Mouse (Mus musculus): Measurements from ENCODE around the gene Pum2. TPM values are rescaled to one million over a fixed set of nuclear protein-coding genes. Genes with fewer than 3 reads are reported as not detected.

Gene Pum2
- total and polyA plus RNA-seq, 3 experiments = 62.9 to 140 (median 87.8) TPM

GRCm38 (mm10) chr12:8669421-8669820 lies 4.5 kb upstream of the Pum2 start:
- Histone ChIP-seq H3K9me3 (replicated peaks; ENCODE audit: insufficient read depth, low read length) (no peaks in the 10 kb centered on the region), H3K4me1 (ENCODE audit: control insufficient read depth in 1 of 2, insufficient read depth in 2 of 2, low read length in 2 of 2) (peaks cover 0 to 9% of the 10 kb centered on the region in 2 experiments; a peak in 2 of 4 replicates), H3K4me3 (ENCODE audit: control insufficient read depth in 1 of 2, insufficient read depth in 1 of 2, low read depth in 2 of 2, low read length in 2 of 2) (no peak overlapping the region), H3K27me3 (ENCODE audit: control insufficient read depth in 1 of 2, insufficient read depth in 2 of 2, low read length in 2 of 2) (no peaks in the 10 kb centered on the region), H3K9ac (ENCODE audit: control insufficient read depth, low read depth, low read length, poor library complexity, severe bottlenecking) (no peak overlapping the region), H3K27ac (ENCODE audit: control insufficient read depth, low read depth, low read length) (no peak overlapping the region), H3K36me3 (ENCODE audit: control insufficient read depth in 1 of 2, insufficient read depth in 2 of 2, low read length in 2 of 2) (peaks cover 0 to 5% of the 10 kb centered on the region in 2 experiments; a peak in 2 of 4 replicates), H3K79me2 (ENCODE audit: control insufficient read depth, insufficient read depth, low read length, poor library complexity) (peaks cover 7% of the 10 kb centered on the region)
- no peak for DNase-seq (ENCODE audit: low read depth, low spot score)
- no peak for TF ChIP-seq HCFC1 (IDR thresholded peaks at IDR 0.05; ENCODE audit: low read depth, low read length)
- TF ChIP-seq ETS1 (IDR thresholded peaks at IDR 0.05; ENCODE audit: low read depth, low read length) = no peak
- TF ChIP-seq E2F4 (IDR thresholded peaks at IDR 0.05; ENCODE audit: borderline replicate concordance, low read depth, low read length) = no peak
- TF ChIP-seq TCF12 (IDR thresholded peaks at IDR 0.05; ENCODE audit: low read depth, low read length) = no peak
- TF ChIP-seq JUND (IDR thresholded peaks at IDR 0.05; ENCODE audit: low read depth, low read length) = no peak
- no peak for TF ChIP-seq NELFE (IDR thresholded peaks at IDR 0.05; ENCODE audit: low read depth, low read length)
- no peak for TF ChIP-seq MAFK (IDR thresholded peaks at IDR 0.05; ENCODE audit: borderline replicate concordance, low read depth, low read length)

GRCm38 (mm10) chr12:8669846-8670245 lies 4.1 kb upstream of the Pum2 start:
- Histone ChIP-seq H3K9ac (ENCODE audit: control insufficient read depth, low read depth, low read length, poor library complexity, severe bottlenecking) (no peak overlapping the region), H3K4me3 (ENCODE audit: control insufficient read depth in 1 of 2, insufficient read depth in 1 of 2, low read depth in 2 of 2, low read length in 2 of 2) (no peak overlapping the region), H3K79me2 (ENCODE audit: control insufficient read depth, insufficient read depth, low read length, poor library complexity) (peaks cover 11% of the 10 kb centered on the region), H3K4me1 (ENCODE audit: control insufficient read depth in 1 of 2, insufficient read depth in 2 of 2, low read length in 2 of 2) (peaks cover 0 to 9% of the 10 kb centered on the region in 2 experiments; a peak in 2 of 4 replicates), H3K36me3 (ENCODE audit: control insufficient read depth in 1 of 2, insufficient read depth in 2 of 2, low read length in 2 of 2) (peaks cover 0 to 5% of the 10 kb centered on the region in 2 experiments; a peak in 2 of 4 replicates), H3K27me3 (ENCODE audit: control insufficient read depth in 1 of 2, insufficient read depth in 2 of 2, low read length in 2 of 2) (no peaks in the 10 kb centered on the region), H3K9me3 (replicated peaks; ENCODE audit: insufficient read depth, low read length) (no peaks in the 10 kb centered on the region), H3K27ac (ENCODE audit: control insufficient read depth, low read depth, low read length) (no peak overlapping the region)
- no peak for TF ChIP-seq KAT2A (conservative IDR thresholded peaks at IDR 0.05; ENCODE audit: low read depth, low read length)
- no peak for TF ChIP-seq ZC3H11A (IDR thresholded peaks at IDR 0.05; ENCODE audit: low read depth, low read length)
- no peak for TF ChIP-seq UBTF (IDR thresholded peaks at IDR 0.05; ENCODE audit: borderline replicate concordance, insufficient read depth, low read depth, low read length)
- no peak for TF ChIP-seq TCF12 (IDR thresholded peaks at IDR 0.05; ENCODE audit: low read depth, low read length)
- TF ChIP-seq HCFC1 (IDR thresholded peaks at IDR 0.05; ENCODE audit: low read depth, low read length) = no peak
- TF ChIP-seq TBP (IDR thresholded peaks at IDR 0.05; ENCODE audit: low read depth, low read length) = no peak
- TF ChIP-seq USF2 (IDR thresholded peaks at IDR 0.05; ENCODE audit: borderline replicate concordance in 1 of 2, insufficient read depth in 1 of 2, low read depth in 1 of 2, low read length in 2 of 2) = no peak
- TF ChIP-seq ETS1 (IDR thresholded peaks at IDR 0.05; ENCODE audit: low read depth, low read length) = no peak
- no peak for TF ChIP-seq JUND (IDR thresholded peaks at IDR 0.05; ENCODE audit: low read depth, low read length)
- no peak for DNase-seq (ENCODE audit: low read depth, low spot score)

Data from MEL (cell line).